Mouse (Mus musculus) monocyte, adult 59 days (primary cell): Measurements from ENCODE around the gene Cacna1i. TPM values are rescaled to one million over a fixed set of nuclear protein-coding genes. Genes with fewer than 3 reads are reported as not detected.

Source experiments
- total RNA-seq, 2 experiments: library from RNA; stranded (reverse); gene quantifications; one replicate each; pipeline ENCODE4 v1.2.4; 2023

The Cacna1i gene
- under 1 TPM; 0.06 to 0.21 TPM for total RNA-seq

DNA sequence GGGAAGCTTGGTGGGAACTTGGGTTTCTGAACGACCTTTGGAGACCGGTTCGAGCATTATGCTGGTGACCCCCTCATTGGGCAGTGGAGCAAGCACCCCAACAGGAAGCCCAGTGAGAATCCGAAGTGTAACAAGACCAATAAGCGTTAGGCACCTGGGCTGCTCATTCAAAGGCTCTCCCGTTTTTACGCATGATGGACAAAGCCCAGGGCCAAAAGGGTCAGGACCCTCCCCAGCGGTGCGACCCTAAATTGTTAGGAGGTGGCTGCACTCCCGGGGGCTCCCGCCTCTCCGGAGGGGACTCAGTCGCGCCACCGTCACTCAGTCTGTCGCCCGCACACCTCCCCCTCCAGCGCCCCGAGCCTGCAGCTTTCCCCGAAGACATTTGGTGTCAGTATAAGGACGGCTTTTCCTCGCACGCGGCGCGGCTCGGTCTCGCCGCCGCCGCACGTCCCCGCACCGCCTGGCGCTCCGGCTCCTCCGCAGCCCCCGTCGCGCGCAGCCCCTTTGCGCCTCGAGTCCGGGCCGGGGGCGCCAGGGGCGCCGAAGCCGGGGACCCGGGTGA lies at the start of gene Cacna1i:
Cacna1i (plus strand) TSS at position 388 of the 565 bp plus-strand sequence.

GRCm38 (mm10) chr15:80254847-80255645 lies 32.0 kb upstream of the Cacna1i start, which contains the start of gene Atf4:
Gene Atf4, plus strand, starts transcription at chr15:80255184.

DNA sequence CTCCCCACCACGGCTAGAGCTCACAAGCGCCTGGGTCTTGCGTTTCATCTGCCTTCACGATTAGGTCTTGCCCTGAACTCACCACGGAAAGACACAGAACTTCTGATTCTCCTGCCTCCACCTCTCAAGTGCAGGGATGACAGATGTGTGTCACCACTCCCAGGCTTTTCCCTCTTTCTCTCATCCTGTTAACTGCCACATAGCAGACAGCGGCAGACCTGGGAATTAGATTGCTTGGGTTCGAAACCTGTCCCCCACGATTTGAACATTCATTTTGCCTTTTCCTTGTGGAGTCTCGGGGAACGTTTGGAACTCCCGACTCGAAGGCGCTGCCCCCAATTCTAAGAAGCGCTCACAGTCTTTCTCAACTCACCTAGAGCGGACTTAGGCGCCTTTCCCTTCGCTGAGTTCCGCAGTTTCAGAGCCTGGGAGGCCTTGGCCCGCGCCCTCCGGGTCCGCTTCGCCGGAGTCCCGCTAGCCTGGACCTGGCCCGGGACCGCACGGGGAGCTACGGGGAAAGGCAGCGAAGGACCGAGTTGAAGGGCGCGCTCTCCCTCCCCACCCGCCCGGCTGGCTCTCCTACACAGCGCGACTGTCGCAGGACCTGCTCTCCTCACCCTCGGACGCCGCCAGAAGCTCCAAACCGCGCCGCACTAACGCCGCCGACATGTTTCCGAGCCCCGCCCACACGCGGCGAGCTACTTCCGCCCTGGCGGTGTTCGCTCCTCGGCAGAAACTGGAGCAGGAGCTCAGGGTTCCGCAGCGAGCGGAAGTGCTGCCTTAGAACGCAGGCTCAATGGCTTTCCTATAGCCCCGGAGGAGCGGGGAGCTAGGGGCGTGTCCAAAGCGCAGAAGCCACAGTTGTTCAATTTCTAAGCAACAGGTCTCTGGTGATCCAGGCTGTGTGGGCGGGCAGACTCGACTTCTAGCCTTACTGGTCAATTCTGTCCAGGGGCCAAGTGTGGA lies 23.1 kb upstream of the Cacna1i start, which contains the start of gene Rps19bp1:
Rps19bp1 (minus strand) TSS at position 706 of the 966 bp plus-strand sequence.

Other genes with a start within 250 kb of the Cacna1i start
- gene Syngr1, start 195.9 kb upstream of the Cacna1i start, total RNA-seq, result not detected
- 100 to 1,000 TPM; 625 to 720 TPM for gene Rpl3, start 195.4 kb upstream of the Cacna1i start, total RNA-seq
- 10 to 100 TPM; 17.3 to 19.0 TPM for gene Tab1, start 154.1 kb upstream of the Cacna1i start, total RNA-seq
- under 1 TPM in 1 of 2 experiments, not detected in 1; 0.10 TPM for gene Mgat3, start 113.5 kb upstream of the Cacna1i start, total RNA-seq
- 10 to 100 TPM; 35.5 to 40.5 TPM for gene Mief1, start 53.2 kb upstream of the Cacna1i start, total RNA-seq
- 10 to 100 TPM in 1 of 2 experiments, not detected in 1; 17.9 TPM for gene AC140267.1, start 51.4 kb upstream of the Cacna1i start, total RNA-seq
- 100 to 1,000 TPM; 428 to 441 TPM for gene Atf4, start 32.1 kb upstream of the Cacna1i start, total RNA-seq
- 10 to 100 TPM; 17.5 to 20.5 TPM for gene Rps19bp1, start 22.9 kb upstream of the Cacna1i start, total RNA-seq